Mouse (Mus musculus): Measurements from ENCODE around the gene Cap1. TPM values are rescaled to one million over a fixed set of nuclear protein-coding genes. Genes with fewer than 3 reads are reported as not detected.
A peak's percentile ranks its signal among the peaks of the same experiment; 100 is the strongest.

The Cap1 gene
- polyA plus RNA-seq, 1 experiment from 2014 or later, result 80.6 TPM

GRCm38 (mm10) chr4:122903709-122904108, 17.9 kb upstream of the Cap1 start:
- no peak for DNase-seq
- H3K4me1 ChIP-seq (ENCODE audit: insufficient read depth), result no peaks in the 10 kb centered on the region
- no peak overlapping the region for H3K4me3 ChIP-seq (ENCODE audit: low read depth, low read length)
- TF ChIP-seq CTCF (IDR thresholded peaks at IDR 0.05; ENCODE audit: low read depth), result no peak
- ATAC-seq (ENCODE audit: insufficient read depth), result no peak
- H3K9ac ChIP-seq, result no peak overlapping the region
- H3K27ac ChIP-seq (ENCODE audit: low read depth), result no peak overlapping the region
- H3K27me3 ChIP-seq (ENCODE audit: insufficient read depth, low read length), result no peaks in the 10 kb centered on the region
- no peaks in the 10 kb centered on the region for H3K36me3 ChIP-seq (ENCODE audit: insufficient read depth)
- no peak overlapping the region for H3K4me2 ChIP-seq
- WGBS, result 88% methylated on average over 3 of the region's 3 CpGs
- H3K9me3 ChIP-seq (ENCODE audit: low read depth, low read length), result 0 out of 2 replicates have a peak, but pooled peaks cover 4% of the 10 kb centered on the region

GRCm38 (mm10) chr4:122902156-122902555, 16.3 kb upstream of the Cap1 start:
- no peak overlapping the region for H3K4me3 ChIP-seq (ENCODE audit: low read depth, low read length)
- 20% methylated on average over 6 of the region's 6 CpGs for WGBS
- no peaks in the 10 kb centered on the region for H3K27me3 ChIP-seq (ENCODE audit: insufficient read depth, low read length)
- TF ChIP-seq CTCF (IDR thresholded peaks at IDR 0.05; ENCODE audit: low read depth), result peak; percentile 43
- no peak overlapping the region for H3K27ac ChIP-seq (ENCODE audit: low read depth)
- ATAC-seq (ENCODE audit: insufficient read depth) (no peak), DNase-seq (peak; percentile 35)
- no peaks in the 10 kb centered on the region for H3K4me1 ChIP-seq (ENCODE audit: insufficient read depth)
- no peak overlapping the region for H3K9ac ChIP-seq
- H3K9me3 ChIP-seq (ENCODE audit: low read depth, low read length), result no peaks in the 10 kb centered on the region
- no peaks in the 10 kb centered on the region for H3K36me3 ChIP-seq (ENCODE audit: insufficient read depth)
- H3K4me2 ChIP-seq, result no peak overlapping the region

DNA sequence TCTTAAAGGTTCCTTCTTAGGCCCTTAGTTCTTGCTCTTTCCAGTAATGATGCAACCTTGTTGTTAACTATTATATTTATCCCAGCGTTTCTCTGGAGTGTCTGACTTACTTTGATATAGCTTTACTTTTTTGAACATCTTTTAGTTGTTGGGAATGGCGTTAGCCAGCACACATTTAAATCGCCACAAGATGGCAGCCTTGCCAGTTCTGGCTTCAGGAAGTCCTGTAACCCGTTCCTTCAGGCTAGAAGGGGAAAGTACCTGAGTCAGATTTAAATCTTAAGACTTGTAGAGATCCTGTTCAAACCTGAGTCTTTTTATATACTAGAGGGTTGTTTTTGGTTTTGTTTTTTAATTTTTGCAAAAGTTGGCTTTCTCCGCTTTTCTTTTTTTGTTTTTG, 12.5 kb upstream of the Cap1 start:
- 14% methylated on average over 5 of the region's 5 CpGs for WGBS
- no peak overlapping the region for H3K27ac ChIP-seq (ENCODE audit: low read depth)
- peak; percentile 70 for TF ChIP-seq CTCF (IDR thresholded peaks at IDR 0.05; ENCODE audit: low read depth)
- no peak overlapping the region for H3K9ac ChIP-seq
- peak; percentile 89 for DNase-seq
- peak; percentile 49; the same call in 1 of the 2 replicates for ATAC-seq (ENCODE audit: insufficient read depth)
- H3K9me3 ChIP-seq (ENCODE audit: low read depth, low read length), result no peaks in the 10 kb centered on the region
- no peak overlapping the region for H3K4me2 ChIP-seq
- H3K36me3 ChIP-seq (ENCODE audit: insufficient read depth), result no peaks in the 10 kb centered on the region
- no peaks in the 10 kb centered on the region for H3K4me1 ChIP-seq (ENCODE audit: insufficient read depth)
- no peak overlapping the region for H3K4me3 ChIP-seq (ENCODE audit: low read depth, low read length)
- no peaks in the 10 kb centered on the region for H3K27me3 ChIP-seq (ENCODE audit: insufficient read depth, low read length)

GRCm38 (mm10) chr4:122897750-122898149, 11.9 kb upstream of the Cap1 start:
- H3K27me3 ChIP-seq (ENCODE audit: insufficient read depth, low read length), result no peaks in the 10 kb centered on the region
- TF ChIP-seq CTCF (IDR thresholded peaks at IDR 0.05; ENCODE audit: low read depth), result no peak
- no peak overlapping the region for H3K27ac ChIP-seq (ENCODE audit: low read depth)
- H3K9ac ChIP-seq, result no peak overlapping the region
- no peaks in the 10 kb centered on the region for H3K4me1 ChIP-seq (ENCODE audit: insufficient read depth)
- H3K4me2 ChIP-seq, result no peak overlapping the region
- no peaks in the 10 kb centered on the region for H3K36me3 ChIP-seq (ENCODE audit: insufficient read depth)
- DNase-seq (no peak), ATAC-seq (ENCODE audit: insufficient read depth) (no peak)
- no peaks in the 10 kb centered on the region for H3K9me3 ChIP-seq (ENCODE audit: low read depth, low read length)
- WGBS, result 67% methylated on average over 4 of the region's 4 CpGs
- no peak overlapping the region for H3K4me3 ChIP-seq (ENCODE audit: low read depth, low read length)

- no peaks in the 10 kb centered on the region for H3K4me1 ChIP-seq (ENCODE audit: insufficient read depth)
- 63% methylated on average over 5 of the region's 5 CpGs for WGBS
- H3K4me3 ChIP-seq (ENCODE audit: low read depth, low read length), result no peak overlapping the region
- DNase-seq (no peak), ATAC-seq (ENCODE audit: insufficient read depth) (no peak)
- no peak overlapping the region for H3K9ac ChIP-seq
- no peaks in the 10 kb centered on the region for H3K27me3 ChIP-seq (ENCODE audit: insufficient read depth, low read length)
- no peaks in the 10 kb centered on the region for H3K9me3 ChIP-seq (ENCODE audit: low read depth, low read length)
- peak overlapping the region; percentile 65; the same call in 1 of the 2 replicates for H3K27ac ChIP-seq (ENCODE audit: low read depth)
- H3K36me3 ChIP-seq (ENCODE audit: insufficient read depth), result no peaks in the 10 kb centered on the region
- H3K4me2 ChIP-seq, result no peak overlapping the region
- no peak for TF ChIP-seq CTCF (IDR thresholded peaks at IDR 0.05; ENCODE audit: low read depth)
Measured at GRCm38 (mm10) chr4:122892157-122892556, 6.3 kb upstream of the Cap1 start.

- H3K27me3 ChIP-seq (ENCODE audit: insufficient read depth, low read length), result no peaks in the 10 kb centered on the region
- DNase-seq, result no peak
- no peaks in the 10 kb centered on the region for H3K36me3 ChIP-seq (ENCODE audit: insufficient read depth)
- no peak for ATAC-seq (ENCODE audit: insufficient read depth)
- H3K9ac ChIP-seq, result no peak overlapping the region
- no peak overlapping the region for H3K4me3 ChIP-seq (ENCODE audit: low read depth, low read length)
- no peak for TF ChIP-seq CTCF (IDR thresholded peaks at IDR 0.05; ENCODE audit: low read depth)
- H3K27ac ChIP-seq (ENCODE audit: low read depth), result peak overlapping the region; percentile 65
- no peaks in the 10 kb centered on the region for H3K9me3 ChIP-seq (ENCODE audit: low read depth, low read length)
- no peak overlapping the region for H3K4me2 ChIP-seq
- 44% methylated on average over 1 of the region's 1 CpGs for WGBS
- H3K4me1 ChIP-seq (ENCODE audit: insufficient read depth), result 0 out of 2 replicates have a peak, but pooled peaks cover 4% of the 10 kb centered on the region
Measured at GRCm38 (mm10) chr4:122891597-122891996, 5.7 kb upstream of the Cap1 start.

DNA sequence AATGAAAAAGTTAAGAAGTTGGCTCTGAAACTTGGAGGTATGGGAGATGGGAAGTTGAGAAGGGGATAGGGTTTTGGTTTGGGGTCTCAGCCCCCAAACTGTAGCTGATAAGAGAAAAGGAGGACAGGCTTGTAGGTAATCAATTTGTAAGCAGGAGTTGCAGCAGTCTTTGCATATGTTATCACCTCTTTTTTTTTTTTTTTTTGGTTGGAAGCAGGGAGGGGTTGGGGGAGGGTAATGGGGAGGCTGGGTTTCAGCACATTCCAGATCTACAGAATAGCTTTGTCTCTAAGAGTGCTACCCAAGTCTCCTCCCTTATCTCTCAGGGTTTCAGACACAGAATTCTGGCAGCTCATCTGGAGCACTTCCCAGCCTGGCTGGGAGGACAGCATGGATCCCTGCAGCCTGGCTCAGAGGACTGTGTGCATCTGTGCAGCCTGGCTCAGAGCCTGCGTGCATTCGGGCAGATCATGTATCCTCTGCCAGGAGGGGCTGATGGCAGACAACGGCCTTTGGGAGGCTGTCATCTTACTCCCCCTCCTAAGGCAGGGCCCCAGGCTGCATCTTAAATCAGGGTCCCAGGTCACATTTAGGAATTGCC, 5.1 kb upstream of the Cap1 start:
- Histone ChIP-seq H3K9me3 (ENCODE audit: low read depth, low read length) (no peaks in the 10 kb centered on the region), H3K36me3 (ENCODE audit: insufficient read depth) (no peaks in the 10 kb centered on the region), H3K4me3 (ENCODE audit: low read depth, low read length) (no peak overlapping the region), H3K4me2 (0 out of 2 replicates have a peak overlapping the region, but pooled peaks have one; percentile 12), H3K4me1 (ENCODE audit: insufficient read depth) (0 out of 2 replicates have a peak, but pooled peaks cover 4% of the 10 kb centered on the region), H3K27me3 (ENCODE audit: insufficient read depth, low read length) (no peaks in the 10 kb centered on the region), H3K27ac (ENCODE audit: low read depth) (peak overlapping the region; percentile 65), H3K9ac (peak overlapping the region; percentile 36)
- TF ChIP-seq CTCF (IDR thresholded peaks at IDR 0.05; ENCODE audit: low read depth), result no peak
- ATAC-seq (ENCODE audit: insufficient read depth), result peak; percentile 74
- DNase-seq, result peak; percentile 90
- WGBS, result 9% methylated on average over 3 of the region's 3 CpGs

Data from lung, embryonic 14.5 days (tissue).